9 mouse cellular contexts compared by ENCODE assay signal in genomic region chr19:16872331-16873180, GRCm38 (mm10). TPM values are rescaled to one million over a fixed set of nuclear protein-coding genes. Genes with fewer than 3 reads are reported as not detected.
DNase-seq lines count a peak whose midpoint lies in the region; ATAC-seq lines count a peak whose summit lies in the region.
"Had no signal": no experiment of that assay in that cellular context is flagged by ENCODE, and none has a peak within 500 bp of the region (broad histone marks: within the 10 kb centered on the region; RNA-seq: fewer than 3 reads in every experiment).

No protein-coding gene starts in this region.

- peaks cover 21% of the 10 kb centered on the region; the same call in 1 of the 2 replicates for H3K4me1 ChIP-seq in embryonic facial prominence, embryonic 14.5 days (ENCODE audit: control insufficient read depth, insufficient read depth, low read length)
- H3K4me1 ChIP-seq in hindbrain, embryonic 15.5 days (replicated peaks), result peaks cover 40% of the 10 kb centered on the region
- peaks cover 24% of the 10 kb centered on the region for H3K4me1 ChIP-seq in stomach, embryonic 16.5 days (ENCODE audit: control insufficient read depth, insufficient read depth, low read length)

- H3K4me2 ChIP-seq in embryonic facial prominence, embryonic 14.5 days (ENCODE audit: low read depth, low read length), result peak overlapping the region; percentile 81
- peak overlapping the region; percentile 81 for H3K4me2 ChIP-seq in hindbrain, embryonic 15.5 days
- peak overlapping the region; percentile 65 for H3K4me2 ChIP-seq in stomach, embryonic 16.5 days (ENCODE audit: low read depth, low read length)

- H3K27me3 ChIP-seq in embryonic facial prominence, embryonic 14.5 days (replicated peaks; ENCODE audit: control insufficient read depth, insufficient read depth, low read length), result peaks cover 99% of the 10 kb centered on the region
- peaks cover 82% of the 10 kb centered on the region for H3K27me3 ChIP-seq in hindbrain, embryonic 15.5 days
- peaks cover 92% of the 10 kb centered on the region for H3K27me3 ChIP-seq in stomach, embryonic 16.5 days (ENCODE audit: control insufficient read depth, insufficient read depth, low read length)

- H3K9ac ChIP-seq in embryonic facial prominence, embryonic 14.5 days (ENCODE audit: low read depth, low read length), result peak overlapping the region; percentile 38; the same call in 1 of the 2 replicates
- H3K9ac ChIP-seq in hindbrain, embryonic 15.5 days, result peak overlapping the region; percentile 17
- H3K9ac ChIP-seq in stomach, embryonic 16.5 days (ENCODE audit: low read length), result peak overlapping the region; percentile 43

- no peaks in the 10 kb centered on the region for H3K36me3 ChIP-seq in embryonic facial prominence, embryonic 14.5 days (ENCODE audit: control insufficient read depth, insufficient read depth, low read length)
- H3K36me3 ChIP-seq in hindbrain, embryonic 15.5 days, result no peaks in the 10 kb centered on the region
- no peaks in the 10 kb centered on the region for H3K36me3 ChIP-seq in stomach, embryonic 16.5 days (ENCODE audit: control insufficient read depth, insufficient read depth, low read length)

- no peak overlapping the region for H3K27ac ChIP-seq in embryonic facial prominence, embryonic 14.5 days (replicated peaks; ENCODE audit: low read depth, low read length)
- H3K27ac ChIP-seq in hindbrain, embryonic 15.5 days (replicated peaks), result no peak overlapping the region
- H3K27ac ChIP-seq in stomach, embryonic 16.5 days (ENCODE audit: low read length), result no peak overlapping the region

- ATAC-seq in embryonic facial prominence, embryonic 14.5 days (ENCODE audit: low read depth), result peak; percentile 35; the same call in 1 of the 2 replicates
- ATAC-seq in hindbrain, embryonic 15.5 days (ENCODE audit: low FRiP score, low read depth), result peak; percentile 52; the same call in 1 of the 2 replicates
- 0 out of 2 replicates have a peak, but pooled peaks have one; percentile 16 for ATAC-seq in megakaryocyte progenitor cell, adult 5-6 weeks (replicated peaks; ENCODE audit: poor library complexity)
- ATAC-seq in stomach, embryonic 16.5 days (ENCODE audit: insufficient read depth, low FRiP score), result 0 out of 2 replicates have a peak, but pooled peaks have one; percentile 28

- H3K9me3 ChIP-seq in embryonic facial prominence, embryonic 14.5 days (ENCODE audit: control insufficient read depth, low read length), result no peaks in the 10 kb centered on the region
- no peaks in the 10 kb centered on the region for H3K9me3 ChIP-seq in hindbrain, embryonic 15.5 days
- no peaks in the 10 kb centered on the region for H3K9me3 ChIP-seq in stomach, embryonic 16.5 days (replicated peaks; ENCODE audit: control insufficient read depth, low read length)

- DNase-seq in layer of hippocampus, postnatal 10 days (ENCODE audit: low spot score in 2 of 2), result peak; percentile 19 to 26
- DNase-seq in layer of hippocampus, adult 8-10 months (ENCODE audit: low spot score in 2 of 2), result no peak
- peak; percentile 47 for DNase-seq in R1 (ENCODE audit: low read depth, low spot score)
- no peak for DNase-seq in embryonic facial prominence, embryonic 14.5 days (ENCODE audit: low spot score)
- DNase-seq in MN1 (ENCODE audit: low spot score), result no peak

- 0% methylated on average over 29 of the region's 88 CpGs for WGBS in embryonic facial prominence, embryonic 14.5 days
- WGBS in hindbrain, embryonic 15.5 days, result under 1% methylated on average over 87 of the region's 88 CpGs
- under 1% methylated on average over 76 of the region's 88 CpGs for WGBS in stomach, embryonic 16.5 days

- peak overlapping the region; percentile 43 for H3K4me3 ChIP-seq in embryonic facial prominence, embryonic 14.5 days (ENCODE audit: low read depth, low read length)
- H3K4me3 ChIP-seq in hindbrain, embryonic 15.5 days, result peak overlapping the region; percentile 45
- peak overlapping the region; percentile 48 for H3K4me3 ChIP-seq in stomach, embryonic 16.5 days (replicated peaks; ENCODE audit: low read length)

RNA-seq across cellular contexts. Expression of gene Foxb2, which starts 1.0 kb away (rescaled TPM):
- not detected for total RNA-seq in layer of hippocampus, postnatal 10 days (2021)
- total RNA-seq in layer of hippocampus, adult 8-10 months (2022), result not detected
- polyA plus RNA-seq in embryonic facial prominence, embryonic 14.5 days (2014; fragmentation: Nextera tagmentation; extraction: Ambion mirVana), result not detected in 2 replicates
- polyA plus RNA-seq in hindbrain, embryonic 15.5 days (2015; fragmentation: Nextera tagmentation; extraction: Ambion mirVana), result 1.3 and 2.5 TPM in 2 replicates
- not detected in 2 replicates for total RNA-seq in megakaryocyte progenitor cell, adult 5-6 weeks (2015)
- total RNA-seq in megakaryocyte progenitor cell, adult 5-6 weeks (2017), result not detected in 2 replicates
- not detected in 2 replicates for polyA plus RNA-seq in stomach, embryonic 16.5 days (2015; fragmentation: Nextera tagmentation; extraction: Ambion mirVana)
- total RNA-seq: left cerebral cortex, postnatal 10 days had no signal

Comparison
In these comparisons a context has a peak if more than half of its experiments do, and no peak if none do; other contexts are left out.
1. DNase-seq: peak in layer of hippocampus, postnatal 10 days (2 of 2) and R1 (single experiment); none in layer of hippocampus, adult 8-10 months (0 of 2), embryonic facial prominence, embryonic 14.5 days (single experiment) and MN1 (single experiment).
2. Peak in every context shown above with its lines, with median percentiles within 50 percentile points of each other: ATAC-seq, H3K4me2 ChIP-seq, H3K4me3 ChIP-seq and H3K9ac ChIP-seq.